Mouse (Mus musculus) testis, adult 2 months (tissue): ENCODE data around the gene Hat1. TPM values are rescaled to one million over a fixed set of nuclear protein-coding genes. Genes with fewer than 3 reads are reported as not detected.
"Not testable (repeated sequence)": the region's sequence is repeated elsewhere in the genome, so short reads cannot be mapped to it uniquely, and the experiment has no call there.

Source experiments
- H3K27ac ChIP-seq: fragments of 200-500 bp; 2 replicates; pipeline ENCODE4 v1.5.1; 2012; ENCODE audit warnings: low read depth, low read length; ENCODE audit not compliant: control insufficient read depth, insufficient read depth
- H3K27me3 ChIP-seq: fragments of 200-500 bp; 2 replicates; pipeline ENCODE4 v1.6.1; 2012; ENCODE audit warnings: mild to moderate bottlenecking, low read length, moderate library complexity; ENCODE audit not compliant: control insufficient read depth, insufficient read depth
- H3K36me3 ChIP-seq: fragments of 200-500 bp; 2 replicates; pipeline ENCODE4 v1.6.1; 2012; ENCODE audit warnings: mild to moderate bottlenecking, low read length; ENCODE audit not compliant: control insufficient read depth, insufficient read depth
- H3K4me1 ChIP-seq: fragments of 200-500 bp; 2 replicates; pipeline ENCODE4 v1.6.1; 2012; ENCODE audit warnings: low read length; ENCODE audit not compliant: control insufficient read depth, insufficient read depth
- H3K4me3 ChIP-seq: fragments of 200-500 bp; 2 replicates; pipeline ENCODE4 v1.5.1; 2012; ENCODE audit warnings: low read depth, mild to moderate bottlenecking, low read length, moderate library complexity, mixed read lengths; ENCODE audit not compliant: control insufficient read depth
- CTCF ChIP-seq: fragments of 200-500 bp; IDR thresholded peaks from 2 replicates; pipeline ENCODE4 v1.5.1; 2012; ENCODE audit warnings: low read depth, mild to moderate bottlenecking, inconsistent platforms, low read length, moderate library complexity; ENCODE audit not compliant: control insufficient read depth, insufficient read depth, insufficient replicate concordance
- POLR2A ChIP-seq: fragments of 200-500 bp; IDR thresholded peaks from 2 replicates; pipeline ENCODE4 v1.6.1; 2012; ENCODE audit warnings: low read depth, mild to moderate bottlenecking, inconsistent platforms, low read length, moderate library complexity; ENCODE audit not compliant: control insufficient read depth
- polyA plus RNA-seq: library from polyadenylated mRNA; depleted of rRNA; stranded (reverse); fragments of >200 nt; gene quantifications from 2 replicates; pipeline ENCODE4 v1.2.3, GENCODE M21; 2012

Gene Hat1
- polyA plus RNA-seq, 1 experiment, result 20.1 TPM

GRCm38 (mm10) chr2:71367125-71367880, 21.5 kb upstream of the Hat1 start, which contains the start of gene Slc25a12:
TSS of gene Slc25a12 (minus strand) at chr2:71367749.
- peak within 1 kb of the TSS; percentile 10 for H3K27ac ChIP-seq
- no peaks in the 10 kb centered on the region for H3K36me3 ChIP-seq
- H3K27me3 ChIP-seq, result no peaks in the 10 kb centered on the region
- TF ChIP-seq CTCF (no peak), POLR2A (no peak)
- peak within 1 kb of the TSS; percentile 86 for H3K4me3 ChIP-seq
- peaks cover 2% of the 10 kb centered on the region for H3K4me1 ChIP-seq

- peaks cover 2% of the 10 kb centered on the region for H3K4me1 ChIP-seq
- no peaks in the 10 kb centered on the region for H3K27me3 ChIP-seq
- H3K27ac ChIP-seq, result no peak overlapping the region
- TF ChIP-seq POLR2A (no peak), CTCF (no peak)
- H3K4me3 ChIP-seq, result no peak overlapping the region
- H3K36me3 ChIP-seq, result no peaks in the 10 kb centered on the region
Measured at GRCm38 (mm10) chr2:71368086-71368485, 20.7 kb upstream of the Hat1 start.

GRCm38 (mm10) chr2:71371790-71372189, 17.0 kb upstream of the Hat1 start:
- no peaks in the 10 kb centered on the region for H3K36me3 ChIP-seq
- peaks cover 2% of the 10 kb centered on the region for H3K4me1 ChIP-seq
- no peak overlapping the region for H3K27ac ChIP-seq
- no peak overlapping the region for H3K4me3 ChIP-seq
- no peaks in the 10 kb centered on the region for H3K27me3 ChIP-seq
- TF ChIP-seq POLR2A (no peak), CTCF (no peak)

GRCm38 (mm10) chr2:71372261-71372660, 16.5 kb upstream of the Hat1 start:
- H3K27ac ChIP-seq, H3K27me3 ChIP-seq, H3K4me3 ChIP-seq, H3K4me1 ChIP-seq, H3K36me3 ChIP-seq: not testable (repeated sequence)

- no peak for TF ChIP-seq CTCF
- TF ChIP-seq POLR2A, result no peak
- Histone ChIP-seq H3K4me1 (no peaks in the 10 kb centered on the region), H3K36me3 (no peaks in the 10 kb centered on the region), H3K27me3 (no peaks in the 10 kb centered on the region), H3K4me3 (no peak overlapping the region), H3K27ac (peak overlapping the region; percentile 14; the same call in 1 of the 2 replicates)
Measured at GRCm38 (mm10) chr2:71374275-71375155, 14.2 kb upstream of the Hat1 start.

- Histone ChIP-seq H3K27ac (no peak overlapping the region), H3K27me3 (no peaks in the 10 kb centered on the region), H3K4me3 (peak overlapping the region; percentile 18; the same call in 1 of the 2 replicates), H3K4me1 (no peaks in the 10 kb centered on the region), H3K36me3 (no peaks in the 10 kb centered on the region)
- TF ChIP-seq CTCF (no peak), POLR2A (no peak)
Measured at GRCm38 (mm10) chr2:71376433-71376906, 12.3 kb upstream of the Hat1 start.

- no peaks in the 10 kb centered on the region for H3K27me3 ChIP-seq
- TF ChIP-seq POLR2A (no peak), CTCF (no peak)
- no peak overlapping the region for H3K27ac ChIP-seq
- no peak overlapping the region for H3K4me3 ChIP-seq
- no peaks in the 10 kb centered on the region for H3K36me3 ChIP-seq
- H3K4me1 ChIP-seq, result no peaks in the 10 kb centered on the region
Measured at GRCm38 (mm10) chr2:71377426-71377825, 11.3 kb upstream of the Hat1 start.
